ENCODE assay signal across 8 mouse cellular contexts in the genomic region with DNA sequence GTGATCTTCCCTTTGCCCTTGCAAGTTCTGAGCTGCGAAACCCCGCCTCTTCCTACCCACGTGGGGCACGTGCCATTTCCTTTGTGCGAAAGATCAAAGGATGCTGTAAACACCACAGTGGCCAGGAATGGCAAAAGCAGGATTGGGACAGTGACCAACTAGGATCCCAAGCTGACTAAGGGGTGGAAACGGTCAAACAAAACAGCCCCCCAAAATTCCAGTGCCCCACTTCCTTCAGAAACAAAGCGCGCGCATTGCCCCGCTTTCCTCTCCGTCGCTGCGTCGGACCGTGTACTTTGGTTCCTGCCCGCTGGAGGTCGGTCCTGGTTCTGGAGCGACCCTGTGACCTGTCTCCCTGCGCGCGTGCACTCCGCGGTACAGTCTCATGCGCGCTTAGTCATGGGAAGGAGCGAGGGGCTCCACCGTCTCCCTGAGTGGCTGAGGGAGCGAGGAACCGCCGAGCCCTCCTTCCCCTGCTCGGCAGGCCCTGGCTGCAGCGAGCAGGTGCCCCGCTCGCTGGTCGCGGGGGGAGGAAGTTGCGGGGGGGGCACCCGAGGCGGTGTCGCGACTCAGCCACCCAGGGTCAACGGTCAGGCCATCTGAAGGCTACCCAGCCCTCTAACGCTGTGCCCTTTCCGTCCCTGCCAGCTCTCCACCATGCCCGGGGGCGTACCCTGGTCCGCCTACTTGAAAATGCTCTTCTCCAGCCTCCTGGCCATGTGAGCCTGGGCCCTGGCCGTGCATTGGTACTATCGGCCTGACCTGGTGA. TPM values are rescaled to one million over a fixed set of nuclear protein-coding genes. Genes with fewer than 3 reads are reported as not detected.
DNase-seq lines count a peak whose midpoint lies in the region; ATAC-seq and TF ChIP-seq lines count a peak whose summit lies in the region.
"Not testable (repeated sequence)": the region's sequence is repeated elsewhere in the genome, so short reads cannot be mapped to it uniquely, and the experiment has no call there.

A gene (plus strand): TSS at position 410 of the 769 bp plus-strand sequence.

- TF ChIP-seq EP300 in liver, postnatal 0 days (IDR thresholded peaks at IDR 0.05; ENCODE audit: low read depth) = not testable (repeated sequence)

- not testable (repeated sequence) for H3K27me3 ChIP-seq in forebrain, embryonic 15.5 days; liver, postnatal 0 days (ENCODE audit: insufficient read depth, low read length); neural tube, embryonic 13.5 days; testis, adult 2 months (ENCODE audit: control insufficient read depth, insufficient read depth, low read length)

- H3K9me3 ChIP-seq in ES-E14 (ENCODE audit: control insufficient read depth, insufficient read depth, low read depth, low read length); forebrain, embryonic 15.5 days; liver, postnatal 0 days (ENCODE audit: low read length); neural tube, embryonic 13.5 days: not testable (repeated sequence)

- not testable (repeated sequence) for H3K36me3 ChIP-seq in ES-E14 (ENCODE audit: control insufficient read depth, insufficient read depth, low read length, poor library complexity, severe bottlenecking); forebrain, embryonic 15.5 days; liver, postnatal 0 days (replicated peaks; ENCODE audit: insufficient read depth, low read length); neural tube, embryonic 13.5 days; testis, adult 2 months (ENCODE audit: control insufficient read depth, insufficient read depth, low read length)

- peak; percentile 39 for DNase-seq in ES-E14 (ENCODE audit: low read depth, low spot score)
- DNase-seq in cerebellum, adult 11-12 months = peak; percentile 47
- peak; percentile 4 to 19 for DNase-seq in heart, postnatal 14 days
- DNase-seq in large intestine, adult 2 months (ENCODE audit: low read depth, low spot score) = peak; percentile 24
- peak; percentile 40 for DNase-seq in liver, postnatal 0 days

- peak within 1 kb of the TSS; percentile 40 to 67 for H3K4me3 ChIP-seq in ES-E14 (ENCODE audit: insufficient read depth in 1 of 2, low read depth in 1 of 2, low read length in 2 of 2, poor library complexity in 1 of 2, severe bottlenecking in 1 of 2)
- H3K4me3 ChIP-seq in forebrain, embryonic 15.5 days = peak within 1 kb of the TSS; percentile 60
- peak within 1 kb of the TSS; percentile 53 for H3K4me3 ChIP-seq in liver, postnatal 0 days (ENCODE audit: low read depth, low read length)
- peak within 1 kb of the TSS; percentile 61 for H3K4me3 ChIP-seq in neural tube, embryonic 13.5 days
- peak within 1 kb of the TSS; percentile 88 for H3K4me3 ChIP-seq in testis, adult 2 months (ENCODE audit: control insufficient read depth, low read depth, low read length)

- not testable (repeated sequence) for H3K4me1 ChIP-seq in ES-E14 (ENCODE audit: control insufficient read depth in 2 of 2, insufficient read depth in 2 of 2, low read length in 2 of 2, poor library complexity in 1 of 2); forebrain, embryonic 15.5 days; liver, postnatal 0 days (ENCODE audit: insufficient read depth); neural tube, embryonic 13.5 days (replicated peaks); testis, adult 2 months (ENCODE audit: control insufficient read depth, insufficient read depth, low read length)

- peak; percentile 97 for ATAC-seq in forebrain, embryonic 15.5 days (replicated peaks)
- peak; percentile 82 for ATAC-seq in liver, postnatal 0 days
- ATAC-seq in neural tube, embryonic 13.5 days (ENCODE audit: low read depth) = peak; percentile 98

- TF ChIP-seq CTCF in liver, postnatal 0 days (IDR thresholded peaks at IDR 0.05; ENCODE audit: low read depth); testis, adult 2 months (IDR thresholded peaks at IDR 0.05; ENCODE audit: control insufficient read depth, insufficient read depth, insufficient replicate concordance, low read depth, low read length): not testable (repeated sequence)

- TF ChIP-seq POLR2A in testis, adult 2 months (IDR thresholded peaks at IDR 0.05; ENCODE audit: control insufficient read depth, low read depth, low read length) = peak; percentile 36; the same call in 1 of the 2 replicates

- peak within 1 kb of the TSS; percentile 62 for H3K9ac ChIP-seq in ES-E14 (ENCODE audit: insufficient read depth, low read depth, low read length, poor library complexity, severe bottlenecking)
- H3K9ac ChIP-seq in forebrain, embryonic 15.5 days (replicated peaks) = peak within 1 kb of the TSS; percentile 83
- peak within 1 kb of the TSS; percentile 60 for H3K9ac ChIP-seq in liver, postnatal 0 days (replicated peaks)
- H3K9ac ChIP-seq in neural tube, embryonic 13.5 days = peak within 1 kb of the TSS; percentile 90

- in situ Hi-C loops in ES-E14 (cut with MboI; ENCODE audit: low sequenced_read_pairs in 2 of 2, unreplicated experiment in 2 of 2) = not testable (repeated sequence)

- H3K4me2 ChIP-seq in forebrain, embryonic 15.5 days (replicated peaks) = peak within 1 kb of the TSS; percentile 88
- peak within 1 kb of the TSS; percentile 75 for H3K4me2 ChIP-seq in liver, postnatal 0 days (ENCODE audit: low read depth, low read length)
- peak within 1 kb of the TSS; percentile 84 for H3K4me2 ChIP-seq in neural tube, embryonic 13.5 days

- 2% methylated on average over 47 of the region's 49 CpGs for WGBS in forebrain, embryonic 15.5 days
- 4% methylated on average over 49 of the region's 49 CpGs for WGBS in large intestine, adult 2 months
- WGBS in liver, postnatal 0 days (ENCODE audit: insufficient replicate concordance) = 3% methylated on average over 39 of the region's 49 CpGs
- WGBS in neural tube, embryonic 13.5 days = 1% methylated on average over 49 of the region's 49 CpGs

- H3K27ac ChIP-seq in ES-E14 (ENCODE audit: insufficient read depth, low read depth, low read length, poor library complexity, severe bottlenecking); liver, postnatal 0 days (ENCODE audit: low read depth): not testable (repeated sequence)
- H3K27ac ChIP-seq in forebrain, embryonic 15.5 days (replicated peaks) = peak within 1 kb of the TSS; percentile 60
- peak within 1 kb of the TSS; percentile 79 for H3K27ac ChIP-seq in neural tube, embryonic 13.5 days (replicated peaks)
- H3K27ac ChIP-seq in testis, adult 2 months (ENCODE audit: control insufficient read depth, insufficient read depth, low read depth, low read length) = peak within 1 kb of the TSS; percentile 75

- intact Hi-C loops in heart, postnatal 14 days (cut with DNase I) = not testable (repeated sequence)

RNA-seq across cellular contexts. Expression of the gene that starts here (rescaled TPM):
- total RNA-seq in ES-E14 (2012; rRNA removed) = 58.4 and 71.9 TPM in 2 replicates
- 80.0 and 83.6 TPM in 2 replicates for polyA plus RNA-seq in forebrain, embryonic 15.5 days (2015; fragmentation: Nextera tagmentation; extraction: Ambion mirVana)
- 10 to 100 TPM; 13.3 to 13.7 TPM for total RNA-seq in heart, postnatal 14 days (2021)
- 10.1 and 10.2 TPM in 2 replicates for polyA plus RNA-seq in large intestine, adult 2 months (2012; rRNA removed)
- polyA plus RNA-seq in liver, postnatal 0 days (2015; fragmentation: Nextera tagmentation; extraction: Ambion mirVana) = 18.0 and 20.1 TPM in 2 replicates
- 68.0 and 73.1 TPM in 2 replicates for polyA plus RNA-seq in neural tube, embryonic 13.5 days (2015; fragmentation: Nextera tagmentation; extraction: Ambion mirVana)
- 15.0 and 15.6 TPM in 2 replicates for polyA plus RNA-seq in testis, adult 2 months (2012; rRNA removed)
